Mouse (Mus musculus) megakaryocyte, embryonic 14.5 days (primary cell): ENCODE measurements around the gene 1700061G19Rik.

Experiments used
- FLI1 ChIP-seq: IDR thresholded peaks from 2 replicates; pipeline ENCODE4 v1.6.1; 2012; ENCODE audit warnings: low read length, inconsistent platforms, mixed read lengths
- GATA1 ChIP-seq: IDR thresholded peaks from 3 replicates; pipeline ENCODE4 v1.6.1; 2012; ENCODE audit warnings: mixed read lengths, low read length, inconsistent platforms, borderline replicate concordance

DNA sequence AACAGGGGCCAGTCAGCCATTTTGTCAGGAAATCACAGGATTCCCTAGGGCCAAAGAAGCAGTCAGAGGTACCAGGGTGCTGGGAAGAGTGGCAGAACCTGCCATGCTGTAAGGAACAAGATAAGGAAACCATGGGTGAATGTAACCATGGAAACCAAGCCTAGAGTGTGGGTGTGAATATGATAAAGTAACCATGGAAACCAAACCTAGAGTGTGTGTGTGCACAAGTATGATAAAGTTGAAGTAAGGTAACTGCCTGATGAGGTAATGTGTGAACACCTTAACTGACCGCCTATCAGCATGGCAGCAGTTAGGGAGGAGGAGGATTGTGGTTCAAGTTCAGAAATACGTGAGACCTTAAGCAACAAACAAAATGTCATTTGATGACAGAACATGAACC, 48.6 kb upstream of the 1700061G19Rik start:
- TF ChIP-seq FLI1 (no peak), GATA1 (no peak)
